Mouse (Mus musculus) limb, embryonic 14.5 days (tissue): ENCODE measurements around the gene Trim56. TPM values are rescaled to one million over a fixed set of nuclear protein-coding genes. Genes with fewer than 3 reads are reported as not detected.
A peak's percentile ranks its signal among the peaks of the same experiment; 100 is the strongest.

Source experiments
- ATAC-seq: fragments of 200-750 bp; cut with Nextera tagmentation; 2 replicates; pipeline ENCODE4 v1.8.0; 2017; ENCODE audit warnings: low read depth, moderate number of reproducible peaks, moderate TSS enrichment; ENCODE audit not compliant: low FRiP score
- DNase-seq: peaks from one replicate; pipeline ENCODE4 v3.0.0-alpha.2; 2015; ENCODE audit warnings: low spot score
- H3K27ac ChIP-seq: fragments of 300-500 bp; sonication (generic); replicated peaks from 2 replicates; pipeline ENCODE4 v1.5.1; 2014; ENCODE audit warnings: low read depth, mild to moderate bottlenecking, low read length, moderate library complexity, mixed read lengths
- H3K27me3 ChIP-seq: fragments of 300-500 bp; sonication (generic); 2 replicates; pipeline ENCODE4 v1.6.1; 2014; ENCODE audit warnings: low read length, mixed read lengths; ENCODE audit not compliant: control insufficient read depth, insufficient read depth
- H3K36me3 ChIP-seq: fragments of 300-500 bp; sonication (generic); 2 replicates; pipeline ENCODE4 v1.6.1; 2014; ENCODE audit warnings: mild to moderate bottlenecking, low read length, moderate library complexity, mixed read lengths; ENCODE audit not compliant: control insufficient read depth, insufficient read depth
- H3K4me1 ChIP-seq: fragments of 300-500 bp; sonication (generic); 2 replicates; pipeline ENCODE4 v1.6.1; 2014; ENCODE audit warnings: antibody characterized with exemption, low read length, mixed read lengths; ENCODE audit not compliant: control insufficient read depth, insufficient read depth
- H3K4me2 ChIP-seq: fragments of 300-500 bp; sonication (generic); replicated peaks from 2 replicates; pipeline ENCODE4 v1.6.1; 2014; ENCODE audit warnings: low read depth, mild to moderate bottlenecking, low read length, moderate library complexity; ENCODE audit not compliant: severe bottlenecking
- H3K4me3 ChIP-seq: fragments of 300-500 bp; sonication (generic); replicated peaks from 2 replicates; pipeline ENCODE4 v1.5.1; 2014; ENCODE audit warnings: low read length
- H3K9ac ChIP-seq: fragments of 300-500 bp; sonication (generic); 2 replicates; pipeline ENCODE4 v1.6.1; 2014; ENCODE audit warnings: mild to moderate bottlenecking, low read depth, low read length, moderate library complexity; ENCODE audit not compliant: severe bottlenecking
- H3K9me3 ChIP-seq: fragments of 300-500 bp; sonication (generic); 2 replicates; pipeline ENCODE4 v1.6.1; 2016; ENCODE audit warnings: low read length; ENCODE audit not compliant: control insufficient read depth
- POLR2A ChIP-seq: fragments of 200-500 bp; IDR thresholded peaks from 2 replicates; pipeline ENCODE4 v1.8.0; 2012; ENCODE audit warnings: inconsistent platforms, mild to moderate bottlenecking, moderate library complexity, borderline replicate concordance; ENCODE audit not compliant: insufficient read depth, insufficient read length; ENCODE audit errors: extremely low read depth
- WGBS: fragments of 180-500 bp; shearing (Covaris S2); extraction: QIAGEN DNeasy Blood & Tissue Kit; methylation state at CpG from one replicate; pipeline ENCODE4 v1.1.7; 2014; 5-methylcytosine and 5-hydroxymethylcytosine counted together
- polyA plus RNA-seq, 2 experiments: library from polyadenylated mRNA; depleted of rRNA in 1 of 2; stranded (reverse) in 1 of 2; unstranded in 1 of 2; fragments of >200 nt; fragmentation: Nextera tagmentation in 1 of 2; extraction: Ambion mirVana in 1 of 2; gene quantifications; 2 replicates each; pipeline versions ENCODE4 v1.2.1 to v1.2.3; 2012 to 2014

Gene Trim56
- polyA plus RNA-seq, 2 experiments: 3.1 to 9.5 TPM

GRCm38 (mm10) chr5:137114891-137115561, 983 bp downstream of the Trim56 start:
- 91% methylated on average over 9 of the region's 9 CpGs for WGBS
- Histone ChIP-seq H3K27ac (no peak overlapping the region), H3K4me3 (peak overlapping the region; percentile 60), H3K9me3 (no peaks in the 10 kb centered on the region), H3K4me2 (peak overlapping the region; percentile 67), H3K36me3 (peaks cover 21% of the 10 kb centered on the region), H3K9ac (peak overlapping the region; percentile 83), H3K27me3 (no peaks in the 10 kb centered on the region), H3K4me1 (peaks cover 11% of the 10 kb centered on the region; the same call in 1 of the 2 replicates)
- ATAC-seq (no peak), DNase-seq (no peak)
- no peak for TF ChIP-seq POLR2A

GRCm38 (mm10) chr5:137111542-137112408, 4.2 kb downstream of the Trim56 start:
- no peak for TF ChIP-seq POLR2A
- peaks cover 11% of the 10 kb centered on the region; the same call in 1 of the 2 replicates for H3K4me1 ChIP-seq
- no peak overlapping the region for H3K27ac ChIP-seq
- H3K9me3 ChIP-seq: no peaks in the 10 kb centered on the region
- WGBS: 86% methylated on average over 4 of the region's 5 CpGs
- H3K4me2 ChIP-seq: no peak overlapping the region
- H3K4me3 ChIP-seq: no peak overlapping the region
- DNase-seq (no peak), ATAC-seq (no peak)
- no peak overlapping the region for H3K9ac ChIP-seq
- H3K27me3 ChIP-seq: no peaks in the 10 kb centered on the region
- peaks cover 21% of the 10 kb centered on the region for H3K36me3 ChIP-seq

- no peak for TF ChIP-seq POLR2A
- Histone ChIP-seq H3K27ac (no peak overlapping the region), H3K4me2 (no peak overlapping the region), H3K36me3 (peaks cover 21% of the 10 kb centered on the region), H3K9ac (no peak overlapping the region), H3K4me3 (no peak overlapping the region), H3K27me3 (no peaks in the 10 kb centered on the region), H3K9me3 (no peaks in the 10 kb centered on the region), H3K4me1 (peaks cover 8% of the 10 kb centered on the region; the same call in 1 of the 2 replicates)
- DNase-seq (no peak), ATAC-seq (no peak)
- 86% methylated on average over 12 of the region's 12 CpGs for WGBS
Observed at GRCm38 (mm10) chr5:137110863-137111262, 5.1 kb downstream of the Trim56 start.

GRCm38 (mm10) chr5:137109941-137110593, 5.9 kb downstream of the Trim56 start:
- Histone ChIP-seq H3K36me3 (peaks cover 21% of the 10 kb centered on the region), H3K27ac (no peak overlapping the region), H3K27me3 (no peaks in the 10 kb centered on the region), H3K9ac (no peak overlapping the region), H3K4me1 (peaks cover 1% of the 10 kb centered on the region; the same call in 1 of the 2 replicates), H3K9me3 (no peaks in the 10 kb centered on the region), H3K4me2 (no peak overlapping the region), H3K4me3 (no peak overlapping the region)
- TF ChIP-seq POLR2A: no peak
- DNase-seq (no peak), ATAC-seq (no peak)
- whole genome bisulfite sequencing: 58% methylated on average over 25 of the region's 25 CpGs

GRCm38 (mm10) chr5:137108111-137108510, 7.9 kb downstream of the Trim56 start:
- Histone ChIP-seq H3K4me2 (no peak overlapping the region), H3K36me3 (peaks cover 7% of the 10 kb centered on the region; the same call in 1 of the 2 replicates), H3K27ac (no peak overlapping the region), H3K9me3 (no peaks in the 10 kb centered on the region), H3K4me1 (no peaks in the 10 kb centered on the region), H3K4me3 (no peak overlapping the region), H3K9ac (no peak overlapping the region), H3K27me3 (no peaks in the 10 kb centered on the region)
- WGBS: 63% methylated on average over 6 of the region's 6 CpGs
- ATAC-seq (no peak), DNase-seq (no peak)
- TF ChIP-seq POLR2A: no peak
